Mouse (Mus musculus) embryonic fibroblast, embryonic 13.5 days (primary cell): ENCODE results near the gene Shisa2. TPM values are rescaled to one million over a fixed set of nuclear protein-coding genes. Genes with fewer than 3 reads are reported as not detected.

Experiments used
- H3K27ac ChIP-seq: 2 replicates; pipeline ENCODE4 v1.5.1; 2012; ENCODE audit warnings: low read length, control low read depth, inconsistent platforms; ENCODE audit not compliant: insufficient read depth
- H3K4me1 ChIP-seq: 2 replicates; pipeline ENCODE4 v1.6.1; 2011; ENCODE audit warnings: low read length; ENCODE audit not compliant: control insufficient read depth, insufficient read depth
- H3K4me3 ChIP-seq: 2 replicates; pipeline ENCODE4 v1.5.1; 2011; ENCODE audit warnings: mild to moderate bottlenecking, control low read depth, low read length; ENCODE audit not compliant: insufficient read depth
- CTCF ChIP-seq: IDR thresholded peaks from 2 replicates; pipeline ENCODE4 v1.5.1; 2011; ENCODE audit warnings: mild to moderate bottlenecking, control low read depth, low read length, moderate library complexity, borderline replicate concordance; ENCODE audit not compliant: insufficient read depth
- POLR2A ChIP-seq: IDR thresholded peaks from 2 replicates; pipeline ENCODE4 v1.6.1; 2011; ENCODE audit warnings: low read depth, mild to moderate bottlenecking, control low read depth, low read length, moderate library complexity
- polyA plus RNA-seq: library from polyadenylated mRNA; stranded (reverse); fragments of >200 nt; gene quantifications from 2 replicates; pipeline ENCODE4 v1.2.4, GENCODE M21; 2011; ENCODE audit warnings: low read depth; ENCODE audit not compliant: missing spikeins, insufficient read length

Shisa2 gene
- polyA plus RNA-seq: 0.42 and 2.1 TPM in 2 replicates

DNA sequence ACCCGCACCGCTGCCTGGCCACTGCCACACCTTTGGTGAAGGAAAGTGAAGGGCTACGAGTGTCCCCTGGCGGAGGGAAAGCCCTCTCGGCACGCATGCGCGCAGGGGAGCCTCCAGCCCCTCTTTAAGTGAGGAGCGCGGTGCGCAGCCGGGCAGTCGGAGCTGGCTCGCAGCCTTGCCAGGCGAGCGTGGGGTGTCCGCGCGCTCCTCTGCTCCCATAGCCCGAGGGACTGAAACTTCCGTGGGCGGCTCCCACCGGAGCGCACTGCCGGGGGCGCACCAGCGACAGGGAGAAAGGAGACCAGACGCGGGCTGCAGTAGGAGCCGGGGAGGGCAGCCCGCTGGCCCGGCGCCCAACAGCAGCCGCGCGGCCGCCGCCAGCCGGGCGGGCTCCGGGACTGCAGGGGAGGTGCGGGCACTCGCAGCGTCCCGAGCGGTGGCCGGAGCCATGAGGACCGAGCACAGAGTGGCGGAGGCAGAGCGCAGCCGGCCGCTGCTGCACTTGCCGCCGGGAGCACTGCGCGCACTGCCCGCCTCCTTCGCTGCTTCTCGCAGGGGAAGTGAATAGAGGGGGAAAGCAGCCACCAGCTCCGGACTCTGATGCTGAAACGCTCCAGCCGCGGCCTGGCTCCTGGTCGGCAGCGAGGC lies at the start of gene Shisa2:
TSS of gene Shisa2 (plus strand) at position 151 of the 648 bp plus-strand sequence.
- TF ChIP-seq CTCF (peak; percentile 29; the same call in 1 of the 2 replicates), POLR2A (peak; percentile 38; the same call in 1 of the 2 replicates)
- no peak within 1 kb of the TSS for H3K27ac ChIP-seq
- H3K4me3 ChIP-seq: peak within 1 kb of the TSS; percentile 50
- no peaks in the 10 kb centered on the region for H3K4me1 ChIP-seq

DNA sequence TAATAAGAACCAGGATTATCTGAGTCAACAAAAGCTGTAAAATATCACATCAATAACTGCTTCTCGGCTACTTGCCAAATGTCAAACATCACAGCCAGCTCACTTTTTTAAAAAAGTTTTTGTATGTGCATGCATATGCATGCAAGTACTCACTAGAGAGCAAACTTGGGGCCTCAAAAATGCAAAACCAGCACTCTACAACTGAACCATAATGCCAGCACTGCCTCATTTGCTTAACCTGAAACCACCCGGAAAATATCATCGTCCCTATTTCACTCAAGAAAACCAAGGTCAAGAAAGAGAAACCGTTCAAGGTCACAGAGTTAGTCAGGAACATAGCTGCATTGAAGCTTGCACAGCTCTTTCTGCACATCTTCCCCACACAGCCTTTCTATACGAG lies 48.7 kb upstream of the Shisa2 start:
- Histone ChIP-seq H3K4me1 (no peaks in the 10 kb centered on the region), H3K27ac (no peak overlapping the region), H3K4me3 (no peak overlapping the region)
- no peak for TF ChIP-seq POLR2A
- TF ChIP-seq CTCF: no peak

DNA sequence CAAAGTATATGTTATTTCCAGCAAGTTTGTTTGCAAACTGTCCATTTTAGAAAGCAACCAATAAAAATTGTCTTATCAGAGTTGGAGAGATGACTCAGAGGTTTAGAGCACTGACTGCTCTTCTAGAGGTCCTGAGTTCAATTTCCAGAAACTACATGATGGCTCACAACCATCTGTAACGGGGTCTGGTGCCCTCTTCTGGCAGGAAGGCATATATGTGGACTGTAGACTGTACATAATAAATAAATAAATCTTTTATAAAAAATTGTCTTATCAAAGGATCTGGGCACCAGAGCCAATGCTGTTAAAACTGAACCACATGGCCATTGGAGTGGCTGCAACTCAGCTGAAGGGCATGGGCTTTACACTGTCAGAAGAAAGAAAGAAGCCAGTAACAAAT lies 34.5 kb upstream of the Shisa2 start:
- TF ChIP-seq CTCF (no peak), POLR2A (no peak)
- Histone ChIP-seq H3K4me3 (no peak overlapping the region), H3K27ac (no peak overlapping the region), H3K4me1 (no peaks in the 10 kb centered on the region)

DNA sequence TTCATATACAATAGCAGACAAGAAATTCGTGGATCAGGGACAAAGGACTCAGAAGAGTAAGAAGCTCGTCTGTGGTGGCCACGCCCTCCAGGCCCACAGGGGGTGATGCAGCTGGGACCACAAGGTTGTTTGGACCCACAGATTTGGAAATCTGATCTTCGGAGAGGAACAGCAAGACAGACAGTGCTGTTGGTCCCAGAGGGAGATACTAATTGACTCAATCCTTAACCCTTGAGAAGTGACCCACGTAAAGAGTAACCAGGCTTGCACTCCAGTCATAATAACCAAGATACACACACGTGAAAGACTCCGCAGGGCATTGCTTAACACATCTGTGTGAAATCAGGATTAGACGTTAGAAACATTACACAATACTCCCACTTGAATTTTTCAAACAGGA lies 33.2 kb upstream of the Shisa2 start:
- H3K4me3 ChIP-seq: no peak overlapping the region
- no peaks in the 10 kb centered on the region; the same call in 1 of the 2 replicates for H3K4me1 ChIP-seq
- no peak overlapping the region for H3K27ac ChIP-seq
- TF ChIP-seq CTCF (no peak), POLR2A (no peak)

DNA sequence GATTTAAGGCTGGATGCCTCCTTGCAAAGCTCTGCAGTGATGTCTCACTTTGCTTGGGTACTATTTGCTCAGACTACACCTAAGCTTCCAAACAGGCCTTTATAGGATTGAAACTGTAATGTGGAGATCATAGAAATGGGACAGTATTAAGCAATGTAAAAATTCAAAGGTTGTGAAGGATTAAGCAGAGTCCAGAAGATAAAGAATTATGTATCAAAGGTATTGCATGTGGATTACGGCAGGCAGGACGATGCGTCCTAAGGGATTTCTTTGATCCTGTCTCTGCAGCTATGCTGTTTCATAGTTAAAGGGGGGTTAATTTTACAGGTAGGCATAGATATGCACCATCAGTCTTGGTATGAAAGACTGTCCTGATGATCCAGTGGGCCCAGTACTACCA lies 32.5 kb upstream of the Shisa2 start:
- TF ChIP-seq CTCF (no peak), POLR2A (no peak)
- H3K27ac ChIP-seq: no peak overlapping the region
- H3K4me1 ChIP-seq: no peaks in the 10 kb centered on the region; the same call in 1 of the 2 replicates
- H3K4me3 ChIP-seq: no peak overlapping the region

DNA sequence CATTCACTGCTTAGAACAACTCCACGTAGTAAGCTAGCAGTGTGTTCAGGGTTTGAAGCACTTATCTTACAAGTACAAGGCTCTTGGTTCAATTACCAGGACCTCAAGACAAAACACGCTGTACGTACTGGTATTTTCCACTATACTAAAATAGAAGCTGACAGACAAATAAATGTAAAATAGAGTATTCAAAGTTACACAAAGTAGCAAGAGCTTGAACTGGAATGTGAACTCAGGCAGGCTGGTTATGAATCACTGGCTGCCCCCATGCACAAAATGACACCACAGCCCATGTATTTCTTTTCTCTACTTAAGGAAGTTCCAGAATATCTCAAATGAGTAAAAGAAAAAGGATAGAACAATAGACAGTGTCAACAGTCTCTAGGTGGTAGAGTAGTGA lies 30.1 kb upstream of the Shisa2 start:
- Histone ChIP-seq H3K4me1 (no peaks in the 10 kb centered on the region; the same call in 1 of the 2 replicates), H3K4me3 (no peak overlapping the region), H3K27ac (no peak overlapping the region)
- TF ChIP-seq POLR2A: no peak
- no peak for TF ChIP-seq CTCF

DNA sequence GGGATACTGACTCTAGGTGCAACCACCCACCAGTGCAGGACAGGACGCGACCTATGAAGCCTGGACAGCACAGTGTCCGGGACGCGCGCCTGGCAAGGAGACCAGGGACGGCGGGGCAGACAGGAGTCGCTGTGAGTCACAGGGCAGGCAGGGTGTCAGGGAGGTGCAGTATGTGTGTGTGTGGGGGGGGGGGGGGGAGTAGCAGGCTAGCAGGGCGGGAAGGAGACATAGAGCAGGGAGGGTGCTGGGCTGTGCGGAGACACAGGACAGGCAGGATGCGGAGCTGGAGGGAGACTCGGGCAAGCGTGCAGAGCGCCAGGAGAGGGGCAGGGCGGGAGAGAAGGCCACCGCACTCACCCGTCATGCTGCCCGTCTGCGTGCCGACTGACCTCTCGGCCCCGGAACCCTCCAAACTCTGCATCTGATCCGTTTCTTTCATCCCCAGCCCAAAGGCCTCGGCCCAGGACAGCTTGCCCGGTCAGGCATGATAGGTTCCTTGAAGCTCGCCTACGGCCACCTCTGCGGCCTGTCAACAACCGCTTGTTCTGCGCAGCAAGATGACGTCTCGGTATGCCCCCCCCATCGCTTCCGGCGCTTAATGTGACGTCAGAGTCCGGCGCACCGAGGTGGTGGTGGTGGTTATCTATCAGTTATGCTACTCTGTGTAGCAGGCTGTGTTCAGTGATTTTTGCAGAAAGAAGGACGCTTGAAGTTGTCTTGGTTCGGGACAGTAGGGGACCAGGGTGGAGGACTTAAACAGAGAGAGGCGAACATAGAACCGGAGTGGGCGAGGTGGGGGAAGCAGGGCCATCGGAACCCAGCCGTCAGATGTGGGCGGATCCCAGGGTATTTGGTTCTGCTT lies 27.5 kb upstream of the Shisa2 start, which contains the start of gene Cdadc1:
TSS of gene Cdadc1 (minus strand) at position 562 of the 862 bp plus-strand sequence.
- H3K4me3 ChIP-seq: peak within 1 kb of the TSS; percentile 76
- H3K27ac ChIP-seq: peak within 1 kb of the TSS; percentile 12; the same call in 1 of the 2 replicates
- TF ChIP-seq CTCF (no peak), POLR2A (peak; percentile 83)
- H3K4me1 ChIP-seq: no peaks in the 10 kb centered on the region; the same call in 1 of the 2 replicates

DNA sequence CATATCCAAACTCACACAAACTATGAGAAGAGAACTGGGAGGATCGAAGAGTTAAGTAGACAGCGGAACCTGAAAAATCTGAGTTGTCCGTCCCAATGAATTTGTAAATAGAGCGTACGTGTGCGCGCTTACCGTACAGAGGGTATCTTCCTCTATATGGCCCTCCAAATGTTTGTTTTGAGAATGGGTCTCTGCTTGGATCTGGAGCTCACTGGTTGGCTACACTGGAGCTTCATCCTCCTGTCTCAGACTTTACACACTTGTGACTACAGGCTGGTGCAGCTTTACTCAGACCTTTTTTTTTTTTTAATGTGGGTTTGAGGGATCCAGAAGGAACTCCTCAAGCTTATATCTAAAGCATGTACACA lies 26.9 kb upstream of the Shisa2 start:
- Histone ChIP-seq H3K4me3 (peak overlapping the region; percentile 76), H3K27ac (no peak overlapping the region), H3K4me1 (no peaks in the 10 kb centered on the region; the same call in 1 of the 2 replicates)
- no peak for TF ChIP-seq CTCF
- TF ChIP-seq POLR2A: no peak

DNA sequence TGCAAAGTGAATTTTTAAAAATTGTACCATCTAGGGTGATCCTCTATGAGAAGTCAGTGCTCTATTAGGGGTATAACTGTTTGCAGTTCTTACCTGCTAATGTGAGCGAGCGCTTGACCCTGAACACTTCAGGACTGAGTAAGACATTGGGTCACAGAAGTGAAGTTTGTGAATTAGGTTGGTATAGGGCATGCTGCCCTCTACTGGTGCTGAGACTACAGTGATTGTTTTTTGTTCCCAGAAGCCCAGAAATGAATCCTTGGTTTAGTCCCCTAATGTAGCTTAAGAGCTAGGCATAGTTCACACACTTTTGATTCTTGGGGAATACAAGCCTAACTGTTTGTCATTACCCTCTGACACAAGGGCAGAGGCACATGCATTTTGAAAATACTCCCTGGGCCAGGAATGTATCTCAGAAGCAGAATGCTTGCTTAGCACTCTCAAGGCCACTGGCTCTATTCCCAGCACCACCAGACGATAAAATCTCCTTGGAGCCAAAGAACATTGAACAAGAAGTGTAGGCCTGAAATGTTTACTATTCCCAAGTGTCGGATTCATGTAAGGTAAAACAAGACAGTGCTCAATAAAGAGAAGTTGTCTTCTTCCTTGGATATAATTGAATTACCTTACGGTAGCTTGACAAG lies 21.0 kb upstream of the Shisa2 start:
- Histone ChIP-seq H3K4me1 (no peaks in the 10 kb centered on the region), H3K4me3 (no peak overlapping the region), H3K27ac (no peak overlapping the region)
- TF ChIP-seq CTCF (no peak), POLR2A (no peak)
